Mouse (Mus musculus): ENCODE results near the gene Lpin3. TPM values are rescaled to one million over a fixed set of nuclear protein-coding genes. Genes with fewer than 3 reads are reported as not detected.

Lpin3 gene
- total and polyA plus RNA-seq, 3 experiments: 1.1 TPM; not detected in 2

DNA sequence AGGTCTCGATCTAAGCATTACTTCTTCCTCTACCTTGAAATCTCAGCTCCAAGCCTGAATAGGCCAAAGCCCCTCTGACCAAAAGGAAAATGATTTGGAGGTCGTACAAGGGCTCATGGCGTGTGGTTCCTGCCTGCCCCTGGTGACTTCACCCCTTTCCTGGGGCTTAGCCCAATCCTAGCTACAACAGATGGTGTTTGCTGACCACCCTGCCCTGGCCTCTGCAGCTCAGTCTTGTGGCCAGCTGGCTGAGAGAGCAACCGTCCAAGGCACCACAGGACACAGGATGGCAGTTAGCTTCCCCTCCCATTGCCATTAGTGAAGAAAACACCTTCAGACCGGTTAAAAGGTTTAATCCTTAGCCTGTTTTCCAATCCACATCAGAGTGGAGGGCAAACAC, 25.6 kb downstream of the Lpin3 start:
- dilution Hi-C loops (cut with MboI; ENCODE audit: extremely low pct_ligation_motif_present, extremely low pct_unique_long_range_greater_than_20kb, low sequenced_read_pairs): no loop called here
- TF ChIP-seq TCF12 (IDR thresholded peaks at IDR 0.05; ENCODE audit: low read depth, low read length) (no peak), MAZ (IDR thresholded peaks at IDR 0.05; ENCODE audit: low read depth, low read length) (no peak), CHD2 (IDR thresholded peaks at IDR 0.05; ENCODE audit: low read length) (no peak), GABPA (IDR thresholded peaks at IDR 0.05; ENCODE audit: insufficient replicate concordance, low read depth, low read length) (no peak), POLR2AphosphoS2 (IDR thresholded peaks at IDR 0.05; ENCODE audit: low read depth, low read length) (no peak), PAX5 (IDR thresholded peaks at IDR 0.05; ENCODE audit: low read length) (no peak), MEF2A (IDR thresholded peaks at IDR 0.05; ENCODE audit: borderline replicate concordance, low read depth, low read length) (no peak), SIN3A (IDR thresholded peaks at IDR 0.05; ENCODE audit: low read length) (no peak), MAFK (IDR thresholded peaks at IDR 0.05; ENCODE audit: insufficient replicate concordance, low read length) (no peak)
- no peaks in the 10 kb centered on the region for H3K79me2 ChIP-seq (replicated peaks; ENCODE audit: control insufficient read depth, extremely low read depth, insufficient read depth, poor library complexity, severe bottlenecking)
- no peak overlapping the region for H3K4me3 ChIP-seq (replicated peaks in 1 of 3; ENCODE audit: low read depth in 2 of 3, low read length in 2 of 3, poor library complexity in 1 of 3)
- peaks cover 43% of the 10 kb centered on the region for H3K27me3 ChIP-seq (replicated peaks)
- H3K9me3 ChIP-seq (replicated peaks; ENCODE audit: low read length): no peaks in the 10 kb centered on the region
- in situ Hi-C loops (cut with MboI; ENCODE audit: low pct_ligation_motif_present, low pct_unique_long_range_greater_than_20kb, low sequenced_read_pairs): no loop called here
- no peak overlapping the region for H3K4me2 ChIP-seq (ENCODE audit: insufficient read depth, low read depth, poor library complexity, severe bottlenecking)
- H3K9ac ChIP-seq (ENCODE audit: insufficient read depth, low read depth): no peak overlapping the region
- peaks cover 0 to 5% of the 10 kb centered on the region in 2 experiments; a peak in 1 of 4 replicates for H3K4me1 ChIP-seq (ENCODE audit: control insufficient read depth in 1 of 2, insufficient read depth in 2 of 2)
- no peaks in the 10 kb centered on the region for H3K36me3 ChIP-seq (replicated peaks in 1 of 2; ENCODE audit: control insufficient read depth in 1 of 2, insufficient read depth in 1 of 2, low read length in 1 of 2)
- no peak overlapping the region for H3K27ac ChIP-seq (ENCODE audit: insufficient read depth, low read depth)
- DNase-seq (ENCODE audit: extremely low read depth): no peak

DNA sequence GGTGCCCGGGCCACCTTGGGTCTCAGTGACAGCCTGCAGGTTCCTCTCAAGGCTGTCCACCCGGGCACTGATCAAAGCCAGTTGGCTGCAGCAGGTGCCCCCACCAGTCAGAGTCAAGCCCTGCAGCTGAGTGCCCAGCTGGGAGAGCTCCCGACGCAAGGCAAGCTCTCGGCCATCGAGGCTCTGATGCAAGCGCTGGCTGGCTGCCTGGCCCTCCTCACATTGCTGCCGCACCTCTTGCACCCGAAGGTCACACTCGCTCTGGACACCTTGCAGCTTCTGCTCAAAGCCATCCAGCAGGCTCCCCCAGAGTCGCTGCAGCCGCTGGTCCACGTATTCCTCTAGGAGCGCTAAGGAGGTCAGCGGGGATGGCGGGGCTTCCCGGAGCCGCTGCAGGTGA, 28.1 kb downstream of the Lpin3 start:
- H3K9ac ChIP-seq (ENCODE audit: insufficient read depth, low read depth): no peak overlapping the region
- H3K4me3 ChIP-seq (replicated peaks in 1 of 3; ENCODE audit: low read depth in 2 of 3, low read length in 2 of 3, poor library complexity in 1 of 3): no peak overlapping the region
- peaks cover 0 to 5% of the 10 kb centered on the region in 2 experiments; a peak in 1 of 4 replicates for H3K4me1 ChIP-seq (ENCODE audit: control insufficient read depth in 1 of 2, insufficient read depth in 2 of 2)
- peaks cover 30% of the 10 kb centered on the region for H3K27me3 ChIP-seq (replicated peaks)
- dilution Hi-C loops (cut with MboI; ENCODE audit: extremely low pct_ligation_motif_present, extremely low pct_unique_long_range_greater_than_20kb, low sequenced_read_pairs) (no loop called here), in situ Hi-C loops (cut with MboI; ENCODE audit: low pct_ligation_motif_present, low pct_unique_long_range_greater_than_20kb, low sequenced_read_pairs) (no loop called here)
- no peak for DNase-seq (ENCODE audit: extremely low read depth)
- no peaks in the 10 kb centered on the region for H3K79me2 ChIP-seq (replicated peaks; ENCODE audit: control insufficient read depth, extremely low read depth, insufficient read depth, poor library complexity, severe bottlenecking)
- H3K27ac ChIP-seq (ENCODE audit: insufficient read depth, low read depth): no peak overlapping the region
- no peaks in the 10 kb centered on the region for H3K36me3 ChIP-seq (replicated peaks in 1 of 2; ENCODE audit: control insufficient read depth in 1 of 2, insufficient read depth in 1 of 2, low read length in 1 of 2)
- TF ChIP-seq CHD1 (IDR thresholded peaks at IDR 0.05; ENCODE audit: low read depth, low read length) (no peak), MXI1 (IDR thresholded peaks at IDR 0.05; ENCODE audit: low read depth, low read length) (no peak), RCOR1 (conservative IDR thresholded peaks at IDR 0.05; ENCODE audit: low read depth, low read length) (no peak), ZMIZ1 (IDR thresholded peaks at IDR 0.05; ENCODE audit: low read depth, low read length) (no peak), HCFC1 (IDR thresholded peaks at IDR 0.05; ENCODE audit: low read depth, low read length) (no peak)
- no peak overlapping the region for H3K4me2 ChIP-seq (ENCODE audit: insufficient read depth, low read depth, poor library complexity, severe bottlenecking)
- H3K9me3 ChIP-seq (replicated peaks; ENCODE audit: low read length): peaks cover 10% of the 10 kb centered on the region

DNA sequence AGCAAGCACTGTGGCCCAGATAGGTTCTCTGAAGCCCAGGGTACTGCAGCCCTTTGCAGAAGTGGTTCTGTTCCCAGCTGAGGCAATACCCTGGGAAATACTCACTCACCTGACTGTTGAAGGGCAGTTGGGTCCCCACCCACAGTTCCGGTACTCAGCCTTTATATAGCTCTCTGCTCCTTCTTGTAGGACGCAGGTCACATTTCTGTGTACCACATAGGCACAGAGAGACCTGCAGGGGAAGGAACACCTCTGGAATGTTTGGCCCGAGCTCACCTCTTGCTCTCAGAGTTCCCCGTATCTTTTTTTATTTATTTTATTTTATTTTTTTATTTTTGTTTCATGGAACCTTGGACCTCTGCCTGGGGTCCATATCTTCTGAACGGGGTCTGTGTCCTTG, 30.2 kb downstream of the Lpin3 start:
- no peaks in the 10 kb centered on the region for H3K79me2 ChIP-seq (replicated peaks; ENCODE audit: control insufficient read depth, extremely low read depth, insufficient read depth, poor library complexity, severe bottlenecking)
- no peak overlapping the region for H3K4me2 ChIP-seq (ENCODE audit: insufficient read depth, low read depth, poor library complexity, severe bottlenecking)
- dilution Hi-C loops (cut with MboI; ENCODE audit: extremely low pct_ligation_motif_present, extremely low pct_unique_long_range_greater_than_20kb, low sequenced_read_pairs): no loop called here
- H3K27me3 ChIP-seq (replicated peaks): peaks cover 15% of the 10 kb centered on the region
- H3K36me3 ChIP-seq (replicated peaks in 1 of 2; ENCODE audit: control insufficient read depth in 1 of 2, insufficient read depth in 1 of 2, low read length in 1 of 2): no peaks in the 10 kb centered on the region
- H3K9me3 ChIP-seq (replicated peaks; ENCODE audit: low read length): peaks cover 10% of the 10 kb centered on the region
- H3K4me3 ChIP-seq (replicated peaks in 1 of 3; ENCODE audit: low read depth in 2 of 3, low read length in 2 of 3, poor library complexity in 1 of 3): no peak overlapping the region
- TF ChIP-seq CHD2 (IDR thresholded peaks at IDR 0.05; ENCODE audit: low read length): no peak
- in situ Hi-C loops (cut with MboI; ENCODE audit: low pct_ligation_motif_present, low pct_unique_long_range_greater_than_20kb, low sequenced_read_pairs): no loop called here
- H3K9ac ChIP-seq (ENCODE audit: insufficient read depth, low read depth): no peak overlapping the region
- DNase-seq (ENCODE audit: extremely low read depth): no peak
- H3K27ac ChIP-seq (ENCODE audit: insufficient read depth, low read depth): no peak overlapping the region
- peaks cover 5 to 6% of the 10 kb centered on the region in 2 experiments; a peak in 3 of 4 replicates for H3K4me1 ChIP-seq (ENCODE audit: control insufficient read depth in 1 of 2, insufficient read depth in 2 of 2)

All from CH12.LX (cell line).